Mouse (Mus musculus): Measurements from ENCODE around the gene Cytip.

Cytip gene

GRCm38 (mm10) chr2:58161813-58162212 is 33.5 kb downstream of the Cytip start:
- no peak for DNase-seq (ENCODE audit: low spot score)

- DNase-seq (ENCODE audit: low spot score): peak; percentile 78
Measured at GRCm38 (mm10) chr2:58160541-58161307, 34.6 kb downstream of the Cytip start.

- DNase-seq (ENCODE audit: low spot score): peak; percentile 84
Measured at GRCm38 (mm10) chr2:58159880-58160279, 35.5 kb downstream of the Cytip start.

GRCm38 (mm10) chr2:58159121-58159520 is 36.2 kb downstream of the Cytip start:
- DNase-seq (ENCODE audit: low spot score): peak; percentile 57

GRCm38 (mm10) chr2:58158539-58158938 is 36.8 kb downstream of the Cytip start:
- peak; percentile 51 for DNase-seq (ENCODE audit: low spot score)

- DNase-seq (ENCODE audit: low spot score): peak; percentile 57
Measured at GRCm38 (mm10) chr2:58158107-58158506, 37.2 kb downstream of the Cytip start.

- DNase-seq (ENCODE audit: low spot score): peak; percentile 54
Measured at GRCm38 (mm10) chr2:58157466-58157865, 37.9 kb downstream of the Cytip start.

- peak; percentile 94 for DNase-seq (ENCODE audit: low spot score)
Measured at GRCm38 (mm10) chr2:58156495-58157392, 38.6 kb downstream of the Cytip start.

GRCm38 (mm10) chr2:58156108-58156415 is 39.3 kb downstream of the Cytip start:
- DNase-seq (ENCODE audit: low spot score): peak; percentile 64

GRCm38 (mm10) chr2:58155271-58156107 is 39.8 kb downstream of the Cytip start:
- DNase-seq (ENCODE audit: low spot score): peak; percentile 75

GRCm38 (mm10) chr2:58154555-58154954 is 40.8 kb downstream of the Cytip start:
- DNase-seq (ENCODE audit: low spot score): no peak

- peak; percentile 47 for DNase-seq (ENCODE audit: low spot score)
Measured at GRCm38 (mm10) chr2:58153742-58154141, 41.6 kb downstream of the Cytip start.

GRCm38 (mm10) chr2:58149983-58150405 is 45.3 kb downstream of the Cytip start:
- DNase-seq (ENCODE audit: low spot score): no peak

- DNase-seq (ENCODE audit: low spot score): no peak
Measured at GRCm38 (mm10) chr2:58146572-58146971, 48.8 kb downstream of the Cytip start.

- no peak for DNase-seq (ENCODE audit: low spot score)
Measured at GRCm38 (mm10) chr2:58140531-58140930, 54.8 kb downstream of the Cytip start.

GRCm38 (mm10) chr2:58138611-58139010 is 56.7 kb downstream of the Cytip start:
- peak; percentile 51 for DNase-seq (ENCODE audit: low spot score)

GRCm38 (mm10) chr2:58137676-58138075 is 57.7 kb downstream of the Cytip start:
- peak; percentile 87 for DNase-seq (ENCODE audit: low spot score)

- no peak for DNase-seq (ENCODE audit: low spot score)
Measured at GRCm38 (mm10) chr2:58136526-58136925, 58.8 kb downstream of the Cytip start.

GRCm38 (mm10) chr2:58135061-58135463 is 60.3 kb downstream of the Cytip start:
- peak; percentile 64 for DNase-seq (ENCODE audit: low spot score)

GRCm38 (mm10) chr2:58132597-58132996 is 62.7 kb downstream of the Cytip start:
- no peak for DNase-seq (ENCODE audit: low spot score)

- peak; percentile 43 for DNase-seq (ENCODE audit: low spot score)
Measured at GRCm38 (mm10) chr2:58129903-58130302, 65.4 kb downstream of the Cytip start.

- no peak for DNase-seq (ENCODE audit: low spot score)
Measured at GRCm38 (mm10) chr2:58111105-58111504, 84.2 kb downstream of the Cytip start.

All from T-cell, adult 2 months (primary cell).